Mouse (Mus musculus): ENCODE results near the gene Xpo6.

The Xpo6 gene

DNA sequence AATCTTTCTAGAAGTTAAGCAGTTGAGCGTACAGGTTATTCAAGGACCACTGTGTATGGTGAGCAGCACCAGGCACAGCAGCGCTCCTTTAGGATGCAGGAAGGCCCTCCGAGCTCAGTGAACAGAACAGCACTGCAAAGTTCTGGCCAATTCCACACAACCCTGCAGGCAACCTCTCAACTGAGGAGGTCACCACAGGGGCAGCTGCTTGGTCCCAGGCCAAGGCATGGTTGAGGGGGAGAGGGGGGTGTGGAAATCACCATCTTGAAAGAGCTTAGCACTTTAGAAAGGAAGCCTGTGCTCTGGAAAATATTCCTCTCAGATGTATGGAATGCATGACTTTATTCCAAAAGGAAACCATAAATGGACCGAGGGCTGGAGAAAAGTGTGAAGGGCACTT is 78.8 kb downstream of the Xpo6 start:
- DNase-seq, result peak; percentile 6 to 21

- no peak for DNase-seq
These were observed 80.5 kb downstream of the Xpo6 start for GRCm38 (mm10) chr7:126119819-126120218.

GRCm38 (mm10) chr7:126113263-126113662 is 87.0 kb downstream of the Xpo6 start:
- no peak for DNase-seq

DNA sequence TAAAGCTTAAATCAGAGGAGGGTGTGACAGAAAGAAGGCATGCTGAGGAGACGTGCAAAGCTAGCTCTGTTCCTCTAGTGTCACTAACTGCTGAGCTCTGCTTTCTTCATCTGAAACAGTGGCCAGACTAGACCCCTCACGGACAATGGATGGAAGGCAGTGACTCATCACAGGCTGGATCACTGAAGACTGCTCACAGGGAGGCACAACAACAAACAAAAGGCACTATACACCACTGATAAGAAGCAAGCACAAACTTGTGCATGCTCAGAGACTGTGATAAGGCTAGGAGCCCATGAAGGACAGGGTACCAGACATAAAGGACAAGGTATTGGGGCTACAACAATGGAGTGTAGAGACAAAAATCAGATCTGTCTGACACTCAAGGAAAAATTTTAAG is 89.1 kb downstream of the Xpo6 start:
- no peak for DNase-seq

DNA sequence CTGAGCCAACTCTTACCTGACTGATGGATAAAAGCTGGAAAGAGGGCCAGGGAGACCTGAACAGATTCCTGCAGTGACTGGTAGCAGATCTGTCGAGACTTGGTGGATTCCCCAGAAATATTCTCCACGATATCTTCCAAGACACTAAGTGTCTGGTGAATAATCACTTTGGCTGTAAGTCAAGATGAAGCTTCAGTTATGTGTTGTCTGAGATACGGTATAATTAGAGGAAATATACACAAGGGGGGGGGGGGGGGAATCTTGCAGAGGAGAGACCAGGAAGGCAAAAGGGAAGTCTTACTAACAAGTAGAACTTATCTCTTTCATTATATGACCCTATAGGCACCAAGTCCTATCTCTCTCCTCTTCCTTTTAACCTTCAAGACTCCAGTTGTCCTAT is 90.4 kb downstream of the Xpo6 start:
- DNase-seq, result no peak

GRCm38 (mm10) chr7:126100440-126100839 is 99.9 kb downstream of the Xpo6 start:
- no peak for DNase-seq

GRCm38 (mm10) chr7:126099835-126100234 is 100.5 kb downstream of the Xpo6 start:
- no peak for DNase-seq

DNA sequence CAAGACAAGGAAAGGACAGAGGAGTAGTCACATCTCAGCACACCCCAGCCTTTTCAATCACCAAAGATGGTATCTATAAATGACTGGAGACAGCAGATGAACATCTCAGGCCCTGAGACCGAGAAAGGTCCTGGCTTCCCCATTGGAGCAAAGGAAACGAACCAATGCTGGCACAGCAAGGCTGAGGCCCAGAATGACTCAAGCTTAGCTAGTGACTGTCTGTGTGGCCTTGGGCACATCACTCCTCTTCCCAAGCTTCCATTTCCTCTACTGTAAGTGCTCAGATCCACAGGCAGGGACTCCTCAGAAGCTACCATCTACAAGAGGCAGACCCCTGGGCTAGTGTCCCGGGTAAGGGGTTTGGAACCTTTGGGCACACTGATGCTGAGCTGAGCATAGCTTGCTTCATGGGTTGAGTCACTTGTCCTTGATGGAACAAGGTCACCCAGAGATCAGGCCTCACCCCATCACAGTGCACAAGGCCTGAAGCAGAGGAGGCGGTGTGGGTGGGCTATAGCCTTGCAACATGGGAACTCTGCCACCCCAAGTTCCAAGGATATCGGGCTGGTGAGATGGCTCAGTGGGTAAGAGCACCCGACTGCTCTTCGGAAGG is 101.0 kb downstream of the Xpo6 start:
- no peak for DNase-seq

DNA sequence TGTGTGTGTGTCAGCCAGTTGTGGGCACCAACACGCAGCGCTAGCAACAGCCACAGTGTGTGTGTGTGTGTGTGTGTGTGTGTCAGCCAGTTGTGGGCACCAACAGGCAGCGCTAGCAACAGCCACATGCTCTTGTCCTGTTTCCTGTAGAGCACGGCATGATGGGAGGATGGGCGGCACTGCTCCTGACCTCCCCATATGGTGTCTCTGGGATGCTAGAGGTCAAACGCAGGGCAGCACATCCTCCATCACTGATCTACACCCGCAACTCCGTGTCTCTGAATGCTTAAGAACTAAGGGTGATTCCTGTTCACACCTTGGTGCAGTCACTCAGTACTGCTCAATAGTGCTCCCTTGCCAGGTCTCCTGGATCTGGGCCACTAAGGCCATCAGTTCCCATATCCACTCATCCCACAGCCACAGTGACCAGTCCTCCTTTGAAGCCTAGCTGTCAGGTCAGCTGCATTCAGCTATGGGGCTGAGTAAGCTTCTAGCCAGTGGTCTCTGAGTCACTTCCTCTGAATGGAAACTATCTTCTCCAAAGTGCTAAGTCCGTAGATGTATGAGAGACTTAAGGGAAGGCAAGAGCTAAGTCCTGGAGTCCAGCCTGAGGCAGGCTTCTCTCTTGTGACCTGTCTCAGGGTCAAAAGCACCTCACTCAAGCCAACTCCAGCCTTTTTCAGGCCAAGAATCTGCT is 102.9 kb downstream of the Xpo6 start:
- DNase-seq, result no peak

- peak in 1 of 2 experiments; percentile 49 for DNase-seq
These were observed 103.7 kb downstream of the Xpo6 start for GRCm38 (mm10) chr7:126096596-126096995.

DNA sequence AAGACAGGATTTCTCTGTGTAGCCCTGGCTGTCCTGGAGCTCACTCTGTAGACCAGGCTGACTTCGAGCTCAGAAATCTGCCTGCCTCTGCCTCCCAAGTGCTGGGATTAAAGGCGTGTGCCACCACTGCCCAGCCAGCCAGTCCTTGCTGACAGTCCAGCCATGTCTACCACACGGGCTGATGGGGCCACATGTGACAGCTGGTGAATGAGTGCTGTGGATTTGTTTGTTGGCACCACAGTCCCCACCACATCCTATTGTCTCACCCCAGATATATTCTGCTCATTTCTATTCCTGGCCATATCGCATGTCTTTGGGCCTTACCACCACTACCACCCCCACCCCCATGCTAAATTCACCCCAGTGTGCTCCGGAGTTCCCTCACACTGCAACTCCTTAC is 105.6 kb downstream of the Xpo6 start:
- DNase-seq, result no peak

DNA sequence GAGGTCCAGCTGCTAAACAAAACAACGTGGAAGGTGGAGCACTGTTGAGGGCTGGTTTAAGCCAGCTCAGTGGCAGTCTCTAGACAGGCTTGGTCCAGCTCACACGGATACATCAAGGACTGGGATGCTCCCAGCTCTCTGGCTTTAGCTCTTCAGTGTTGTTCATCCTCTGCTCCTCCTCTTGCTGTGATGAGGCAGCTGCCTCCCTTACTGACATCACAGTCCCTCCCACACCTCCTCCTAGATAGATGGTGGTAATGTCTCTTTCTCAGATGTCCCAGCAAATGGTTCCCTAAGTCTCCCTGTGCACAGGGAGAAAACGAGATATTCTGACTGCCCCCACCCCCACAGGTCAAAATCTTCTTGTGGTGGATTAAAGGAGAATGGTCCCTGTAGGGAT is 107.1 kb downstream of the Xpo6 start:
- no peak for DNase-seq

DNA sequence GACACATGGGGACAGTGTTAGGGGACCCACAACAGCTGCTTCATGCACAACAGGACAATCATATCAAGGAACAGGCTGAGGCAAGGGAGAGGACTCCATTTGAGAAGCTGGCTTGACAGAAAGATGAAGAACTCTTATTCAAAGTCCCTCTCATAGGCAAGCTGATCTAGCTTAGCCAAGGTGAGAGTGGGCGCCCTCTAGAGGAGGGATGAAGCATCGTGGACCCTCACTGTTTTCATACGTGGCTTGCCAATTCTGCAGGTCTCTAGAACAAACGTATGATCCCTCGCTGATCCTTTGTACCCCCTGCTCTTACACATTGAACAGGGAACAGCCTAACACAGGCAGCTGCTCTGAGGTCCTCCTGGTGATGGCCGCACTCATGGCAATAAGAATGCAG is 110.5 kb downstream of the Xpo6 start:
- peak; percentile 56 to 76 for DNase-seq

DNA sequence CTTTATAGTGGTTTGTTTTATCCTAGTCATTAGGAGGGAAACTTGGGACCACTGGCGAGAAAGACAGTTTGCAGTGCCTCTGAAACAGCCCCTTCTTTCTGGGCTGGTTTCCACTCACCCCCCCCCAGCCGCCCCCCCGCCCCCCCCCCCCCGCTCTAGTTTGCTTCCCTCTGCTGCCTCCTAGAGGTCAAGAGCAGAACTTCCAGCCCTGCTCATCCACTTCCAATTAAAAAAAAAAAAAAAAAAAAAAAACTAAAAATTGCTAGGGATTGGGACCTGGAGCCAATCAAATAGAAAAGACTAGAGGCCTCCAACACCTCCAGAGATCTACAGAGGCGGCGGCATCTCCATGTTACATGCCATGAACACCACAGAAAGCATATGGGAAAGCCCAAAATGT is 112.1 kb downstream of the Xpo6 start:
- DNase-seq, result peak; percentile 17 to 57

GRCm38 (mm10) chr7:126087602-126088001 is 112.7 kb downstream of the Xpo6 start:
- no peak for DNase-seq

- DNase-seq, result peak in 1 of 2 experiments; percentile 9
These were observed 114.0 kb downstream of the Xpo6 start for GRCm38 (mm10) chr7:126086321-126086741.

DNA sequence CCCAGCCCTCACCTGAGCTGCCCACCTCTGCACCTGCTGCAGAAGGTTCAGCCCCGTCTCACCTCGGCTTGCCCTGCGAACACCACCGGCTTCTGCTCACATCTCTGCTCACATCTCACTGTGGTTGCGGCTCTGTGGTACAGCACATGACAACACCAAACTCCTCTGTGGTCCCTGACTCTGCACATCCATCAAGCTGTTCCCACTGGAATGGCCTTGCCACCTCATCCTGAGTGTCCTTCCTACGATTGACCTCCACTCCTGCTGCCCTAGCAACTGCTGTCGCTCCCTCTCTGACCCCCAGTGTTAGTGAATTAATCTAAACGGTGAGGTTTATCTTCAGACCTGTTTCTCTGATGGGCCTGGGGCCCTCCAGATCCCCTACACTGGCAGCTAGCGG is 115.1 kb downstream of the Xpo6 start:
- DNase-seq, result no peak

DNA sequence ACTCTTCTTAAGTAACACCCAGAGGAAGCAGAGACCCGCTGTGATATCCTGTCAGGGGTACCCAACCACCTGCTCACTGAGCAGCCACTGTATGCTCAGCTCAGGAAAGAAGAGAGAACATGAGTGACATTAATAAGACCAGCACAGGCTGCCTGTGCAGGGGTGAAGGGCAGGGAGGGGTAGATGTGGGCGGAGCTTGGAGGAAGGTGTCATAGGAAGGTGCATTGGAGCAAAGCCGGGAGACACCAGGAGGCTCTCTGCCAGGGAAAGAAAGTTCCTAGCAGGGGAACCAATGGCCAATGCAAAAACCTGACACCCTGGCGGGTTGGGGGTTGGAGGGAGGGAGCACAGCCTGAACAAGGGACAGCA is 116.3 kb downstream of the Xpo6 start:
- no peak for DNase-seq

- no peak for DNase-seq
These were observed 116.8 kb downstream of the Xpo6 start for GRCm38 (mm10) chr7:126083341-126083979.

DNA sequence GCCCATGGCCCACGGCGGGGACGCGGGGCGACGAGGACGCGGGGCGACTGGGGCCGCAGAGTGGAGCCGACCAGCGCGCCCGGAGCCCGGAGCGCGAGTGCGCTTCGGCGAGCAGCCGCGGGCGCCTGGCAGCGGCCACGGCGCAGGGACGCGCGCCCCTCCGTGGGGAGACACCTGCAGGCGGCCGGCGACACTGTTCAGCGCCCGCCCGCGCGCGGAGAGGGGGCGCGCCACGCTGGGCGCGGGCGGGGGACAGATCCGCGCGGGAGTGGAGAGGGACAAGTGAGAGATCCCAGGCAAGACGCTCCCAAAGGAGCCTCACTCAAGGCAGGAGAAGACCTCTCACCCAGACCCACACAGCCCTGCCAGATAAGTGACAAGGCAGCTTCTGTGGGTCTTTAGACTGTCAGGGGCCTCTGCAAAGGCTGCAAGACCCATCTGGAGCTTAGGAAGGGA is 118.0 kb downstream of the Xpo6 start, which contains the start of gene Gsg1l:
Gene Gsg1l, minus strand, starts transcription at position 126 of the 456 bp plus-strand sequence.
- DNase-seq, result no peak

GRCm38 (mm10) chr7:126081727-126082285 is 118.5 kb downstream of the Xpo6 start:
- no peak for DNase-seq

DNA sequence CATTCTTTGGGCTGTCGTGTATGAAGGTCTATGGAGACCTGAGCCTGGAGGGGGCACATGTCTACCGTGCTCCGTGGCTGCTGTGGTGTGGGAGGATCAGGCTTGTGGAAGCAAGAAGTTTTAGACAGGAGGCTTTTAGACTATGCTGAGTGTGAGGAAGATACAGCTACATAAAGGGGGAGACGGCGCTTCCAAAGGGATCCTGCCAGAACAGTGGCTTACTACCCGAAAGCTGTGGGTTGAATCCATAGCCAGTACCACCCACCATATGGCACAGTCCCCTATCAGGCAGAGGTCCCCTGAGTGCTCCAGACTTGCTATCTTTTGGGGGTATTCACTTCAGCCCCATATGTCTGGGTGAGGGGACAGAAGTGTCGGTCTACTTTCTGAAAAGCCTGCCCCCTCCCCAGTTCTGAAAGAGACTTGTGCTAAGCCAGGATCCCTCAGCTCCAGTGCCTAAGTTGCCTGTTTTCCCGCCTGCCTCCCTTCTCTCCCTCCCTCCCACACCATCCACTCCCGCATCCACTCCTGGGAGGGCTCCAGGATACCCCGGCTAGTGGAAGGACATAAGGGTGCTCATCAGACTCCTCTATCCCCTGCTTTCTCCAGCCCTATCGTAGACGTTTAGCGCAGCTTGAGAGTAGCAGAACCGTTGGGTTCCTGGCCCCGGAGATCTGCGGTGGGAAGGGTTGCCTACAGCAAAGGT is 119.2 kb downstream of the Xpo6 start:
- no peak for DNase-seq

GRCm38 (mm10) chr7:126076935-126077334 is 123.4 kb downstream of the Xpo6 start:
- DNase-seq, result no peak
